Mouse (Mus musculus) erythroblast, embryonic 14.5 days (primary cell): ENCODE data around the gene Bend4. TPM values are rescaled to one million over a fixed set of nuclear protein-coding genes. Genes with fewer than 3 reads are reported as not detected.

ENCODE experiments used
- H3K27me3 ChIP-seq: 2 replicates; pipeline ENCODE4 v1.6.1; 2012; ENCODE audit warnings: inconsistent platforms; ENCODE audit not compliant: control insufficient read depth
- H3K36me3 ChIP-seq: 2 replicates; pipeline ENCODE4 v1.6.1; 2012; ENCODE audit warnings: mild to moderate bottlenecking, inconsistent platforms; ENCODE audit not compliant: control insufficient read depth
- H3K4me1 ChIP-seq: 2 replicates; pipeline ENCODE4 v1.6.1; 2012; ENCODE audit warnings: inconsistent platforms; ENCODE audit not compliant: control insufficient read depth
- H3K4me3 ChIP-seq: replicated peaks from 2 replicates; pipeline ENCODE3; 2012; ENCODE audit warnings: moderate library complexity, mild to moderate bottlenecking, inconsistent platforms
- H3K9me3 ChIP-seq: 2 replicates; pipeline ENCODE4 v1.6.1; 2012; ENCODE audit warnings: low read length, inconsistent platforms, mixed read lengths; ENCODE audit not compliant: control insufficient read depth
- GATA1 ChIP-seq: IDR thresholded peaks from 2 replicates; pipeline ENCODE4 v1.6.1; 2012; ENCODE audit warnings: low read length, inconsistent platforms, mixed read lengths
- TAL1 ChIP-seq: IDR thresholded peaks from 3 replicates; pipeline ENCODE4 v1.6.1; 2012; ENCODE audit warnings: low read length, inconsistent platforms, mixed read lengths
- polyA plus RNA-seq: library from polyadenylated mRNA; stranded (reverse); fragments of >175 nt; gene quantifications from 2 replicates; pipeline ENCODE4 v1.2.3, GENCODE M21; 2012

Gene Bend4
- polyA plus RNA-seq, result under 0.01 TPM in 1 of 2 replicates, not detected in the other

- H3K9me3 ChIP-seq, result no peaks in the 10 kb centered on the region; the same call in 1 of the 2 replicates
- H3K36me3 ChIP-seq, result no peaks in the 10 kb centered on the region
- peaks cover 59% of the 10 kb centered on the region for H3K27me3 ChIP-seq
- TF ChIP-seq TAL1 (no peak), GATA1 (no peak)
- H3K4me3 ChIP-seq, result peak within 1 kb of the TSS; percentile 57
- H3K4me1 ChIP-seq, result peaks cover 8% of the 10 kb centered on the region
Measured at GRCm38 (mm10) chr5:67427443-67428360, at the start of gene Bend4. TSS of gene Bend4 (minus strand) at chr5:67428310.

DNA sequence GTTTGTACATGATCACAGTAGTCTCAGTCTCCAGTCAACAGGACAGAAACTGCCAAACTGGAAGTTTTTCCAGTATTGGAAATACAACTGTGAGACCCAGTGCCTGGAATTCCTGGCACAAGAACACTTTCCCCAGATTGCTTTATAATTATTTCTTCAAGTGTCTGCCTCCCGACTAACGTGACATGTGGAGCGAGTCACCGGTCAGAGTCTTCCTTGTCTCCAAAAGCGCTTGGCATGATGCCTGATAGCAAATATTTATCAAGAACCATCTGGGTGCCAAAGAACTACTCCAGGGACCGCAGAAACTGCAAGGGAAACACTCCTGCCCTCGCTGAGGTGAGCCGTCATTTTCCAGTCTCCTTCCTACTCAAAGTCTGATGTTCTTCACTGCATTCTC lies 45.6 kb upstream of the Bend4 start:
- H3K4me1 ChIP-seq, result no peaks in the 10 kb centered on the region
- no peaks in the 10 kb centered on the region for H3K27me3 ChIP-seq
- H3K36me3 ChIP-seq, result peaks cover 2% of the 10 kb centered on the region; the same call in 1 of the 2 replicates
- no peaks in the 10 kb centered on the region for H3K9me3 ChIP-seq
- H3K4me3 ChIP-seq, result no peak overlapping the region
- TF ChIP-seq TAL1 (no peak), GATA1 (no peak)

GRCm38 (mm10) chr5:67473094-67473493 lies 45.0 kb upstream of the Bend4 start:
- TF ChIP-seq GATA1 (no peak), TAL1 (no peak)
- no peaks in the 10 kb centered on the region for H3K4me1 ChIP-seq
- no peak overlapping the region for H3K4me3 ChIP-seq
- H3K9me3 ChIP-seq, result no peaks in the 10 kb centered on the region
- H3K36me3 ChIP-seq, result peaks cover 2% of the 10 kb centered on the region; the same call in 1 of the 2 replicates
- no peaks in the 10 kb centered on the region for H3K27me3 ChIP-seq

DNA sequence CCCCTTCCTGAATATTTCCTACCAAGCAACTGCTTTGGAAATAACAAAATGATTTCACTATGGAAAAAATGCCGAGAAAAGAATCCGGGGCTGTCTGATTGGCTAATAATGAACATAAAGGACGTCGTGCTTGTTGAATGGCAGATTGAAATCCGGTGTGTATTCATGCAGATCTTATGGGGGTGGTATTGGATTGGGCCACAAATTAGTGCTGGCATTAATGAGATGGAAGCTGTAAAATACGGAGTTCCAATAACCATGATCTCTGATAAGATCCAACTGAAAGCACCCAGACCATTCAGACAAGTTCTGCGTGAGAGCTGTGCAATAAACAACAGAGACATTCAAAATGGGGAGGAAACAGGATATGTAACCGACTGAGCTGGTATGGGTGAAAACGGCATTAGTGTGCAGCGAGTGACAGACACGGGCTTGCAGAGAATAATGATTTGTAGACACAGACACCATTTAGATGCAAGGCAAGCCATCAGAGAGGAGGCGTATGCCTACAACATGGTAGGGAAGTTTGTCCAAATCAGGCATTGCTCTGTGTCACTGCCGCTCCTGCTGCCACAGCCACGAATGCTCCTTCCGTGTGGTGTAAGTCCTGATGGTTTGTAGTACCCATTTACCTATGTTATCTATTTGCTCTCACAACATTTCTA lies 38.9 kb upstream of the Bend4 start:
- TF ChIP-seq GATA1 (no peak), TAL1 (no peak)
- H3K9me3 ChIP-seq, result no peaks in the 10 kb centered on the region
- H3K4me1 ChIP-seq, result peaks cover 21% of the 10 kb centered on the region
- no peaks in the 10 kb centered on the region for H3K27me3 ChIP-seq
- peaks cover 2% of the 10 kb centered on the region for H3K36me3 ChIP-seq
- H3K4me3 ChIP-seq, result no peak overlapping the region

- H3K36me3 ChIP-seq, result peaks cover 2% of the 10 kb centered on the region
- H3K4me3 ChIP-seq, result peak overlapping the region; percentile 63
- no peaks in the 10 kb centered on the region for H3K9me3 ChIP-seq
- H3K27me3 ChIP-seq, result no peaks in the 10 kb centered on the region
- TF ChIP-seq GATA1, result peak; percentile 38; the same call in 1 of the 2 replicates
- peak; percentile 16; the same call in 1 of the 3 replicates for TF ChIP-seq TAL1
- peaks cover 21% of the 10 kb centered on the region for H3K4me1 ChIP-seq
Measured at GRCm38 (mm10) chr5:67464899-67465298, 36.8 kb upstream of the Bend4 start.

- H3K9me3 ChIP-seq, result no peaks in the 10 kb centered on the region
- H3K4me3 ChIP-seq, result peak overlapping the region; percentile 63
- no peaks in the 10 kb centered on the region; the same call in none of the 2 replicates for H3K36me3 ChIP-seq
- TF ChIP-seq TAL1 (no peak), GATA1 (no peak)
- H3K4me1 ChIP-seq, result peaks cover 21% of the 10 kb centered on the region
- H3K27me3 ChIP-seq, result no peaks in the 10 kb centered on the region
Measured at GRCm38 (mm10) chr5:67463636-67464035, 35.5 kb upstream of the Bend4 start.

GRCm38 (mm10) chr5:67462331-67462730 lies 34.2 kb upstream of the Bend4 start:
- H3K36me3 ChIP-seq, result no peaks in the 10 kb centered on the region; the same call in none of the 2 replicates
- H3K9me3 ChIP-seq, result no peaks in the 10 kb centered on the region
- TF ChIP-seq GATA1 (no peak), TAL1 (no peak)
- peaks cover 20% of the 10 kb centered on the region for H3K4me1 ChIP-seq
- no peak overlapping the region for H3K4me3 ChIP-seq
- H3K27me3 ChIP-seq, result no peaks in the 10 kb centered on the region

DNA sequence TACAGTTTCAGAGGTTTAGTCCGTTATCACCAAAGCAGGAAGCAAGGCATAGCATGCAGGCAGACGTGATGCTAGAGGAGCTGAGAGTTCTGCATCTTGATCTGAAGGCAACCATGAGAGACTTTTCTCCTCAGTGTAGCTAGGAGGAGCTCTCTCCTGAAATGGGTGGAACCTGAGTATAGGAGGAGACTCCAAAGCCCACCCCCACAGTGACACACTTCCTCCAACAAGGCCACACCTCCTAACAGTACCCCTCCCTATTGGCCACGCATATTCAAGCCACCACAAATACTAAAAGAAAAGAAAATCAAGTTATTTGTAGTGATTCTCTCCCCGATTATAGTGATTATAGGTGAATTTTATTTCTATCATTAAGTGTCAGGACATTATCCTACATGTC lies 28.7 kb upstream of the Bend4 start:
- no peak overlapping the region for H3K4me3 ChIP-seq
- no peaks in the 10 kb centered on the region for H3K9me3 ChIP-seq
- no peaks in the 10 kb centered on the region for H3K27me3 ChIP-seq
- no peaks in the 10 kb centered on the region for H3K4me1 ChIP-seq
- no peaks in the 10 kb centered on the region for H3K36me3 ChIP-seq
- TF ChIP-seq TAL1 (no peak), GATA1 (no peak)

GRCm38 (mm10) chr5:67454282-67454681 lies 26.2 kb upstream of the Bend4 start:
- no peaks in the 10 kb centered on the region for H3K9me3 ChIP-seq
- TF ChIP-seq GATA1, result no peak
- TF ChIP-seq TAL1, result no peak
- H3K4me1 ChIP-seq, result no peaks in the 10 kb centered on the region
- H3K36me3 ChIP-seq, result no peaks in the 10 kb centered on the region
- H3K27me3 ChIP-seq, result no peaks in the 10 kb centered on the region
- no peak overlapping the region for H3K4me3 ChIP-seq
